Mouse (Mus musculus): ENCODE results near the gene Dgkg. TPM values are rescaled to one million over a fixed set of nuclear protein-coding genes. Genes with fewer than 3 reads are reported as not detected.

The Dgkg gene
- polyA plus RNA-seq, 1 experiment, result 0.40 TPM

DNA sequence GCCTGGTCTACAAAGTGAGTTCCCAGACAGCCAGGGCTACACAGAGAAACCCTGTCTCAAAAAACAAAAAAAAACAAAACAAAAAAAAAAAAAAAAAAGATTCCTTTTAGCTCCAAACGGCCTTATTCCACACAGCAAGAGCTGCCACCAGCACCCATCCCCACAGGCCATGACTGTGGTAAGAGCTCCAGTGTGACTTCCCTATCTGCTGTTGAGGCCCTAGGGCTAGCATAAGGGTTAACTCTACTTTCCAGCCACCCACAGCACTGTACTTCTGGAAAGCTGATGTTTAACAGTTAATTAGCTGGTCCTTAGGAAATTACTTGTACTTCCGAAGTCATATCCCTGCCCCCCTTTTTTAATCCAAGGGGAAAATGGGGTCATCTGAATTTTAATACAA is 225.7 kb downstream of the Dgkg start:
- H3K27me3 ChIP-seq (ENCODE audit: control insufficient read depth, insufficient read depth, low read length), result no peaks in the 10 kb centered on the region
- H3K27ac ChIP-seq (ENCODE audit: insufficient read depth, low read length), result no peak overlapping the region
- no peak for DNase-seq (ENCODE audit: low read depth in 1 of 2, low spot score in 2 of 2)
- H3K4me3 ChIP-seq (ENCODE audit: extremely low read depth, insufficient read depth, insufficient read length), result no peak overlapping the region
- 47% methylated on average over 2 of the region's 2 CpGs for WGBS
- H3K4me1 ChIP-seq (ENCODE audit: control insufficient read depth, insufficient read depth, insufficient read length), result peaks cover 2% of the 10 kb centered on the region; the same call in 1 of the 2 replicates
- H3K36me3 ChIP-seq (ENCODE audit: control insufficient read depth, insufficient read depth, low read length), result no peaks in the 10 kb centered on the region; the same call in 1 of the 2 replicates
- no peak for TF ChIP-seq POLR2A (IDR thresholded peaks at IDR 0.05; ENCODE audit: low read depth, low read length)
- no peak for TF ChIP-seq CTCF (IDR thresholded peaks at IDR 0.05; ENCODE audit: extremely low read depth, insufficient read depth, insufficient read length, insufficient replicate concordance)

DNA sequence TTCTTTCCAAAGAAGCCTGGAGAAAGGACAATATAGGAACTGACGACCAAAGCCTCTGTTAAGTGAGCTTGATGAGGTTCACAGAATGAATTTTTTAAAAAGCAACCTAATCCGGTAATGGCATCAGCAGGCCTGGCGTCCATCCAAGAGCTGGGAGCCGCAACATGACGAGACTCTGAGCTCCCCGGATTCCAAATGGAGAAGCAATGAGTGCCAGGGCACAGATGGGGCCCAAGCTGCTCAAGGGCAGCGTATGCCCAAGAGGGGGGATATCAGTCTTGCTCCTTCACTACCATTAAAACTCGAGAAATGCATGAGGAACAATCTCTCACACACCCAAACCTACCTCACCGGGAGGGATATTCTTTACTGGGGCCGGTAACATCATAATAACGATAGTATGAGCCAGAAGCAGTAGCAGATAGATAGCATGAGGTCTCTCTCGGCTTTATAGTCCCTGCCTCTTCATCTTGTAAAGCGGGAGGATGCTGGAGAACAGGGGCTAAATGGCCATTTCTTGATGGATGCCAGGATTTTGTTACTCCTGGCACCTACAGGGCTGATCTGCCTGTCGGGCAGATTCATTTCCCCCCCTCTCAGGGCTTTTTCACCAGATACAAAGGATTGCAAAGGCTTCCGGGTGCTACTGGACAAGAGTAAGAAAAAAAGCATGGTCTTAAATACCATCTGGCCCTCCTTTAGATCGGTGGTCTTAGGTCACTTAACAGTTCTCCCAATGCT is 226.6 kb downstream of the Dgkg start:
- WGBS, result 88% methylated on average over 16 of the region's 16 CpGs
- no peaks in the 10 kb centered on the region; the same call in 1 of the 2 replicates for H3K36me3 ChIP-seq (ENCODE audit: control insufficient read depth, insufficient read depth, low read length)
- TF ChIP-seq POLR2A (IDR thresholded peaks at IDR 0.05; ENCODE audit: low read depth, low read length), result no peak
- TF ChIP-seq CTCF (IDR thresholded peaks at IDR 0.05; ENCODE audit: extremely low read depth, insufficient read depth, insufficient read length, insufficient replicate concordance), result no peak
- no peak for DNase-seq (ENCODE audit: low read depth in 1 of 2, low spot score in 2 of 2)
- no peak overlapping the region for H3K27ac ChIP-seq (ENCODE audit: insufficient read depth, low read length)
- H3K4me3 ChIP-seq (ENCODE audit: extremely low read depth, insufficient read depth, insufficient read length), result no peak overlapping the region
- no peaks in the 10 kb centered on the region for H3K4me1 ChIP-seq (ENCODE audit: control insufficient read depth, insufficient read depth, insufficient read length)
- H3K27me3 ChIP-seq (ENCODE audit: control insufficient read depth, insufficient read depth, low read length), result no peaks in the 10 kb centered on the region

DNA sequence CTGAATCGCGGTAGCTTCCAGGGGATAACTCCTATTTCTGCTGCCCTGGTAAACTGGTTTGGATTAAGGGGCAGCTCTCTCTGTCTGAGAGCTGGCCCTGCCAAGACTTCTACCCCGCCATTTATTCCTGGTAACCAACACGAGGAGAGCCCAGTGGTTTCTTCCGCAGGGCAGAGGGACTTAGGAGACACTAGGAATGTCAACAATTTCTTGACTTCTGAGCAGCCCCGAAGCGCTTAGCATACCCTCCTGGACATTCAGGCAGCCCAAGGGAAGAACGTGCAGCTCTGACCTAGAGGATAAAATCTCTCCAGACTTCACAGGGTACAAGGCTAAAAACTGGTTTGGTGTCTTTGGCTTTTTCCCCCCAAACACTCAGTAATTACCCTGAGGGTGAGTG is 227.6 kb downstream of the Dgkg start:
- Histone ChIP-seq H3K36me3 (ENCODE audit: control insufficient read depth, insufficient read depth, low read length) (no peaks in the 10 kb centered on the region), H3K4me1 (ENCODE audit: control insufficient read depth, insufficient read depth, insufficient read length) (no peaks in the 10 kb centered on the region), H3K27me3 (ENCODE audit: control insufficient read depth, insufficient read depth, low read length) (no peaks in the 10 kb centered on the region), H3K27ac (ENCODE audit: insufficient read depth, low read length) (no peak overlapping the region), H3K4me3 (ENCODE audit: extremely low read depth, insufficient read depth, insufficient read length) (no peak overlapping the region)
- no peak for DNase-seq (ENCODE audit: low read depth in 1 of 2, low spot score in 2 of 2)
- WGBS, result 77% methylated on average over 8 of the region's 8 CpGs
- no peak for TF ChIP-seq CTCF (IDR thresholded peaks at IDR 0.05; ENCODE audit: extremely low read depth, insufficient read depth, insufficient read length, insufficient replicate concordance)
- TF ChIP-seq POLR2A (IDR thresholded peaks at IDR 0.05; ENCODE audit: low read depth, low read length), result no peak

DNA sequence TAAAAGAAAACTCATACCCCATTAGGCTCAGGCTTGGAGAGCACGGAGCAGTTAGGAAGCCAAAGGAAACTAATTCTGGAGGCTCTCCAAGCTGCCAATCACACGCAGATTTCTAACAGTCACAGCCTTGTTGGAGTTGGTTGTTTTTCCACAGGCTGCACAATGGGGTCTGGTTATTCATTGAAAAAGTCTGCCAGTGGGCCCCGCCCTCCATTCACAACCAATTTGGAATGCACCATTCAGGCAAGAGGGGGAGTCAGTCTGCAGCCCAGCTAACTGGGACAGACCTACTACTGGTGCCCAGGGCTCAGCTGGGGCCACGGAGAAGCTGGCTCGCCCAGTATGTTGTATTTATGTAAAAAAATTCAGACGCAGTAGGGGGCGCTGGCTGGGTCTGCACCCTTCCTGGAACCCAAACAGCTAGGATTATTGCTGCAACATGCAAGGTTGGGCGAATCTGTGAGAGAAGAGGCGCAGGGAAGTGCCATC is 228.1 kb downstream of the Dgkg start:
- DNase-seq (ENCODE audit: low read depth in 1 of 2, low spot score in 2 of 2), result no peak
- no peaks in the 10 kb centered on the region for H3K4me1 ChIP-seq (ENCODE audit: control insufficient read depth, insufficient read depth, insufficient read length)
- H3K36me3 ChIP-seq (ENCODE audit: control insufficient read depth, insufficient read depth, low read length), result no peaks in the 10 kb centered on the region
- no peaks in the 10 kb centered on the region for H3K27me3 ChIP-seq (ENCODE audit: control insufficient read depth, insufficient read depth, low read length)
- H3K27ac ChIP-seq (ENCODE audit: insufficient read depth, low read length), result no peak overlapping the region
- 38% methylated on average over 9 of the region's 9 CpGs for WGBS
- no peak overlapping the region for H3K4me3 ChIP-seq (ENCODE audit: extremely low read depth, insufficient read depth, insufficient read length)
- TF ChIP-seq CTCF (IDR thresholded peaks at IDR 0.05; ENCODE audit: extremely low read depth, insufficient read depth, insufficient read length, insufficient replicate concordance), result no peak
- TF ChIP-seq POLR2A (IDR thresholded peaks at IDR 0.05; ENCODE audit: low read depth, low read length), result no peak

DNA sequence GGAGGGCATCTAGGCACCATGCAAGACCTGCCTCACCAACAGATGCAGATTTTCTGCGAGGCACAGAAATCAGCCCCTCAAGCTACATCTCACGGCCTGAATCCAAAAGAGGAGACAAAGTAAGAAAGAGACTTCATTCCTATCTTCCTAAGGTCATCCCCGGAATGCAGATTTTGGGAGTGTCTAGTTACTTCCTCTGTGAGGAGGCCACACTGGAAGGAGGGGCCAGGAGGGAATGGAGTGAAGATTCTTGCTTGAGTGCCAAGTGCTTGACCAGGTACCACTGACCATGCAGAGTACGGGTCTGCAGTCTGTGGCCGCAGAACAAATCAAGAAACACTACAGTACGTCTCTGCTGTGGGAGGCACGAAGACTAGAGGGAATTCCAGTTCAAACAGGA is 230.2 kb downstream of the Dgkg start:
- WGBS, result 91% methylated on average over 7 of the region's 7 CpGs
- Histone ChIP-seq H3K27me3 (ENCODE audit: control insufficient read depth, insufficient read depth, low read length) (no peaks in the 10 kb centered on the region), H3K27ac (ENCODE audit: insufficient read depth, low read length) (no peak overlapping the region), H3K4me3 (ENCODE audit: extremely low read depth, insufficient read depth, insufficient read length) (no peak overlapping the region), H3K4me1 (ENCODE audit: control insufficient read depth, insufficient read depth, insufficient read length) (no peaks in the 10 kb centered on the region), H3K36me3 (ENCODE audit: control insufficient read depth, insufficient read depth, low read length) (no peaks in the 10 kb centered on the region)
- DNase-seq (ENCODE audit: low read depth in 1 of 2, low spot score in 2 of 2), result no peak
- TF ChIP-seq CTCF (IDR thresholded peaks at IDR 0.05; ENCODE audit: extremely low read depth, insufficient read depth, insufficient read length, insufficient replicate concordance) (no peak), POLR2A (IDR thresholded peaks at IDR 0.05; ENCODE audit: low read depth, low read length) (no peak)

DNA sequence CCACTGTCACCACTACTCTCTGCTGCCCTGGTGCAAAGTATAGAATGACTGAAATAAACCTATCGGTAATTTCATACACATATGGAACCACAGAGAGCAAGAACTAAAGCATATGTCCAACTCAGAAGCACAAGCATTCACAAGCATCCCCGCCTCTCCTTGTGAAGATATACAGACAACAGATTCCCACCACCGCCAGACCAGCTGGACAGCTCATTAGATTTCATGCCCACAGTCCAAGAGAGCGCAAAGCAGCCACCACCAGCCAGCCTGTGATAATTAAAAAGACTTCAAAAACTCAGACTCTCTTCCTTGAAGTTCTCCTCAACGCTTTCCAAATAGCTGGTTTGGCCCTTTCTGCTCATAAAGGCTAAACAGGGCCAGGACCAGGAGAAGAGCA is 234.8 kb downstream of the Dgkg start:
- Histone ChIP-seq H3K36me3 (ENCODE audit: control insufficient read depth, insufficient read depth, low read length) (no peaks in the 10 kb centered on the region), H3K4me3 (ENCODE audit: extremely low read depth, insufficient read depth, insufficient read length) (no peak overlapping the region), H3K4me1 (ENCODE audit: control insufficient read depth, insufficient read depth, insufficient read length) (no peaks in the 10 kb centered on the region), H3K27me3 (ENCODE audit: control insufficient read depth, insufficient read depth, low read length) (no peaks in the 10 kb centered on the region), H3K27ac (ENCODE audit: insufficient read depth, low read length) (no peak overlapping the region)
- no peak for DNase-seq (ENCODE audit: low read depth in 1 of 2, low spot score in 2 of 2)
- no peak for TF ChIP-seq POLR2A (IDR thresholded peaks at IDR 0.05; ENCODE audit: low read depth, low read length)
- no peak for TF ChIP-seq CTCF (IDR thresholded peaks at IDR 0.05; ENCODE audit: extremely low read depth, insufficient read depth, insufficient read length, insufficient replicate concordance)
- WGBS, result 98% methylated on average over 5 of the region's 5 CpGs

Other genes with a start within 250 kb of the Dgkg start
- gene Etv5, start 217.5 kb downstream of the Dgkg start, polyA plus RNA-seq (2012; rRNA removed), result 6.5 and 8.1 TPM in 2 replicates
- not detected in 2 replicates for gene Crygs, start 154.4 kb upstream of the Dgkg start, polyA plus RNA-seq (2012; rRNA removed)
- 9.1 and 9.9 TPM in 2 replicates for gene Tbccd1, start 200.4 kb upstream of the Dgkg start, polyA plus RNA-seq (2012; rRNA removed)
- gene Dnajb11, start 200.6 kb upstream of the Dgkg start, polyA plus RNA-seq (2012; rRNA removed), result 13.3 and 16.0 TPM in 2 replicates
- gene Ahsg, start 234.1 kb upstream of the Dgkg start, polyA plus RNA-seq (2012; rRNA removed), result 0.57 and 0.60 TPM in 2 replicates

All from spleen, adult 2 months (tissue).